Mouse (Mus musculus): ENCODE results near the gene Chst11. TPM values are rescaled to one million over a fixed set of nuclear protein-coding genes. Genes with fewer than 3 reads are reported as not detected.

Gene Chst11
- polyA plus RNA-seq, 1 experiment from 2014 or later = 4.0 TPM

- Histone ChIP-seq H3K36me3 (peaks cover 4% of the 10 kb centered on the region; the same call in 1 of the 2 replicates), H3K4me3 (no peak overlapping the region), H3K4me2 (replicated peaks) (no peak overlapping the region), H3K9ac (no peak overlapping the region), H3K4me1 (peaks cover 21% of the 10 kb centered on the region), H3K9me3 (no peaks in the 10 kb centered on the region), H3K27ac (no peak overlapping the region), H3K27me3 (peaks cover 7% of the 10 kb centered on the region)
- ATAC-seq (ENCODE audit: low FRiP score, low read depth) = no peak
- 68% methylated on average over 6 of the region's 6 CpGs for WGBS
These were observed 80.9 kb downstream of the Chst11 start for GRCm38 (mm10) chr10:83066159-83066558.

GRCm38 (mm10) chr10:83067305-83067704 is 82.0 kb downstream of the Chst11 start:
- Histone ChIP-seq H3K4me2 (replicated peaks) (no peak overlapping the region), H3K9me3 (no peaks in the 10 kb centered on the region), H3K27me3 (peaks cover 7% of the 10 kb centered on the region), H3K27ac (no peak overlapping the region), H3K4me3 (no peak overlapping the region), H3K36me3 (peaks cover 5% of the 10 kb centered on the region; the same call in 1 of the 2 replicates), H3K9ac (no peak overlapping the region), H3K4me1 (peaks cover 24% of the 10 kb centered on the region)
- no peak for ATAC-seq (ENCODE audit: low FRiP score, low read depth)
- 77% methylated on average over 4 of the region's 4 CpGs for WGBS

DNA sequence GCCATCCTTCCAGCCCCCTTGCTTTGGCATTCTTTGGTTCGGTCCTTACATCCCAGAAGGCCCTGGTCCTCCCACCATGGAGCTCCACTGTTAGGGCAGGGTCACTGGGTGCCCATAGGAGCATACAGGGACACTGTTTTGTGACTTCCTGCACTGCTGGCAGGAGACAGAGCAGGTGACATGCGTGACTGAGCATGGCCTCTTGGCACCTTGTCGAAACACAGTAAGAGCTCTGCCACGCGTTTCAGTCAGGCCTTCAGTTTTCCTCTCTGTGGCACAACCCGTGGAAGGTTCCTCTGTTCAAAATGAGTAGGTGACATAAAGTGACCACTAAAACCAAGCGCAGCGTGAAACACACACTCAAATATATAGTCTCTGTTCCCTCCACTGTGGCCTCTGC is 83.2 kb downstream of the Chst11 start:
- WGBS = 86% methylated on average over 8 of the region's 8 CpGs

DNA sequence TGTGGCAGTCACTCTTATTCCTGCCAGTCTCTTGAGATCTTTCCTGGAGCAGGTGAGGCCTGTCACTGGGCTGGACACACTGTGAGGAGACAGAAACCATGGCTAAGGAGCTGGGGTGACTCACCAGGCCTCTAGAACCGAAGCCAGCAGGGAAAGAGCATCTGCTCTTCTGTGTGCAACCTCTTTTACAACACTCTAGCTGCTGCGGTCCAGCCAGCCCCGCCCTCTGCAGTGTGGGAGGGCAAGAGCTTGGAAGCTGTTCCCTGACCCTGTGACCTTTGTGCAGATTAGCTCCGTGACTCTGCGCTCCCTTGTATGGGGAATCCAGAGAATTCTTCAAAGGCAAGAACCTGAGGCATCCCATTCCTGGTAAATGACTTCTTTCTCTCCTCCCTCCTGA is 84.5 kb downstream of the Chst11 start:
- ATAC-seq (ENCODE audit: low FRiP score, low read depth) = no peak
- Histone ChIP-seq H3K4me2 (replicated peaks) (no peak overlapping the region), H3K36me3 (peaks cover 5% of the 10 kb centered on the region; the same call in 1 of the 2 replicates), H3K27me3 (peaks cover 7% of the 10 kb centered on the region), H3K27ac (no peak overlapping the region), H3K9me3 (no peaks in the 10 kb centered on the region), H3K4me1 (peaks cover 21% of the 10 kb centered on the region), H3K9ac (no peak overlapping the region), H3K4me3 (no peak overlapping the region)
- WGBS = 14% methylated on average over 5 of the region's 5 CpGs

More for the DNA sequence above, 83.2 kb downstream of the Chst11 start:
- no peak overlapping the region for H3K9ac ChIP-seq
- no peak overlapping the region for H3K4me2 ChIP-seq (replicated peaks)
- no peak for ATAC-seq (ENCODE audit: low FRiP score, low read depth)
- H3K4me1 ChIP-seq = peaks cover 21% of the 10 kb centered on the region
- peaks cover 5% of the 10 kb centered on the region; the same call in 1 of the 2 replicates for H3K36me3 ChIP-seq
- H3K9me3 ChIP-seq = no peaks in the 10 kb centered on the region
- H3K27ac ChIP-seq = no peak overlapping the region
- no peak overlapping the region for H3K4me3 ChIP-seq
- H3K27me3 ChIP-seq = peaks cover 7% of the 10 kb centered on the region

DNA sequence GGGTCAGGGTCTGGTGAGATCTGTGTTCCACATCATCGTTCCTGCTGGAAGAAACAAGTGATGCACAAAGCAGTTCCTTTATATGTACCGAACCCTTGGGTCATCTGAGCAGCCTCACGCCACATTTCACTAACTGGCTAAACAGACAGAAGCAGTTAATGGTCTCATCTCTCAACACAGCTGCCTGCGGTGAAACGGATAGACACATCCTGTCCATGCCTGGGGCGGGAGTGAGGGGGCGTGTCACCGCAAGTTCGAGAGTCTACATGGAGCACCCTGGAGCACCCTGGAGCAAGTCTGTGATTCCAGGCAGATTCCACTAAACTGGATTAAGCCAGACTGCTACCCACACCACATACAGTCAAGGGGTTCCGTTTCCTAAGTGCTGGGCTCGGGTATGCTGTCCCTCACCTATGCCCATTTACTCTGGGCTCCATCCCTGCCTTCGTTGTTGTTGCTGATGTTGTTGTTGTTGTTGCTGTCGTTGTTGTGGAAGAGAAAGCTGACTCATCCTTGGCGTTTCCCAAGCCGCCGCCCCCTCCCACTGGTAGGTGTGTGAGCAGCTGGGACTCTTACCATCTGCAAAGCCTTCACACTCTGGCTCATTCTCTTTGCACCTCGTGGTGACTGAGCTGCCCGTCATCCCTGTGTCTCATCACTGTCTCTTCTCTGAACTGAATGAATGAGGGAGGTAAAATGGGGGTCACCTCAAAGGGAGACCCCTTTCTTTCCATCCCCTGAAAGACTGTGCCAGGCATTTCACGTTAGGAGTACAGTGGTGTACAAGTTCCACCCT is 86.7 kb downstream of the Chst11 start:
- H3K4me1 ChIP-seq = peaks cover 26% of the 10 kb centered on the region
- no peak overlapping the region for H3K27ac ChIP-seq
- no peak overlapping the region for H3K4me3 ChIP-seq
- no peaks in the 10 kb centered on the region for H3K9me3 ChIP-seq
- 67% methylated on average over 19 of the region's 19 CpGs for WGBS
- no peak overlapping the region for H3K4me2 ChIP-seq (replicated peaks)
- peaks cover 9% of the 10 kb centered on the region for H3K27me3 ChIP-seq
- H3K9ac ChIP-seq = no peak overlapping the region
- no peak for ATAC-seq (ENCODE audit: low FRiP score, low read depth)
- H3K36me3 ChIP-seq = peaks cover 5% of the 10 kb centered on the region; the same call in 1 of the 2 replicates

- ATAC-seq (ENCODE audit: low FRiP score, low read depth) = no peak
- H3K4me2 ChIP-seq (replicated peaks) = no peak overlapping the region
- H3K27ac ChIP-seq = no peak overlapping the region
- peaks cover 27% of the 10 kb centered on the region for H3K4me1 ChIP-seq
- H3K9ac ChIP-seq = no peak overlapping the region
- H3K9me3 ChIP-seq = no peaks in the 10 kb centered on the region
- no peak overlapping the region for H3K4me3 ChIP-seq
- WGBS = 69% methylated on average over 7 of the region's 7 CpGs
- peaks cover 5% of the 10 kb centered on the region; the same call in 1 of the 2 replicates for H3K36me3 ChIP-seq
- peaks cover 9% of the 10 kb centered on the region for H3K27me3 ChIP-seq
These were observed 87.8 kb downstream of the Chst11 start for GRCm38 (mm10) chr10:83073119-83073518.

GRCm38 (mm10) chr10:83076816-83077215 is 91.5 kb downstream of the Chst11 start:
- Histone ChIP-seq H3K9me3 (no peaks in the 10 kb centered on the region), H3K4me3 (no peak overlapping the region)
- WGBS = 74% methylated on average over 7 of the region's 7 CpGs

DNA sequence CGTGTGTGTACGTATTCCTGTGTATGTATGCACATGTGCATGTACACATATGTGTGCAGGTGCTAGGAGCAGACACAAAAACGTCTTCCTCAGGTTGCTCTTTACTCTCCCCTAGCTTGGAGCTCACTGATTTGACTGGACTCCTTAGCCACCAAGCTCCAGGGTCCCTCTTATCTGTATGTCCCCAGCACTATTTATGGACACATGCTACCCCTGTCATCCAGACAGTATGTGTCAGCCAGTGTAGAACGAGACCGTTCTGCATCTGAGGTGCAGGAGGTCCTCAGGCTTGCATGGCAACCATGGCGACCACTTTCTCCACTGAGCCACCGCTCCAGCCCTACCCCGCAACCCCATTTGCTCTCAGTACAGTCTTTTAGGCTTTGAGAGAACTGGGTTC is 93.4 kb downstream of the Chst11 start:
- Histone ChIP-seq H3K9ac (no peak overlapping the region), H3K27ac (no peak overlapping the region), H3K27me3 (peaks cover 12% of the 10 kb centered on the region; the same call in 1 of the 2 replicates), H3K4me2 (replicated peaks) (no peak overlapping the region), H3K4me1 (peaks cover 36% of the 10 kb centered on the region), H3K4me3 (no peak overlapping the region), H3K9me3 (no peaks in the 10 kb centered on the region), H3K36me3 (no peaks in the 10 kb centered on the region)
- 85% methylated on average over 8 of the region's 8 CpGs for WGBS
- ATAC-seq (ENCODE audit: low FRiP score, low read depth) = no peak

More at GRCm38 (mm10) chr10:83076816-83077215, 91.5 kb downstream of the Chst11 start:
- Histone ChIP-seq H3K9ac (no peak overlapping the region), H3K36me3 (no peaks in the 10 kb centered on the region), H3K27ac (no peak overlapping the region), H3K27me3 (peaks cover 4% of the 10 kb centered on the region; the same call in 1 of the 2 replicates), H3K4me1 (peaks cover 22% of the 10 kb centered on the region), H3K4me2 (replicated peaks) (no peak overlapping the region)
- ATAC-seq (ENCODE audit: low FRiP score, low read depth) = no peak

DNA sequence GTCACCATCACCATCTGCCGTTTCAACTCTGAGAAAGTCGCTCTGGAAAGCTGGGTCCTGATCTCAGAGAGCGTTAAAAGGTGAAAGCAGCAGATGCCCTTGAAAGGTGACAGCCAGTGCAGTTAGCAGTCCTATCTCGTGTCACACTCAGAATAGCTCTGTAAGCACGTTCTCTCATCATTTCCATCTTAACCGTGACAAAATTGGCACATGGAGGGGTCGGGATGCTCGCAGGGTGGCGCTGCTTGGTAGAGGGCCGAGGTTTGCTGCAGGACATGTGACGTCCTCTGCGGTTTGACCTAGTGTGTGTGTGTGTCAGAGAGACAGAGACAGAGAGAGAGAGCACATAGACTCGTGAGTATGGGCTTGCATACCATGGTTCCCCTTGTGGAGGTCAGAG is 94.5 kb downstream of the Chst11 start:
- H3K4me3 ChIP-seq = no peak overlapping the region
- peaks cover 12% of the 10 kb centered on the region; the same call in 1 of the 2 replicates for H3K27me3 ChIP-seq
- no peak overlapping the region for H3K4me2 ChIP-seq (replicated peaks)
- H3K4me1 ChIP-seq = peaks cover 43% of the 10 kb centered on the region
- WGBS = 74% methylated on average over 13 of the region's 13 CpGs
- no peak for ATAC-seq (ENCODE audit: low FRiP score, low read depth)
- H3K9ac ChIP-seq = no peak overlapping the region
- no peaks in the 10 kb centered on the region for H3K9me3 ChIP-seq
- no peak overlapping the region for H3K27ac ChIP-seq
- H3K36me3 ChIP-seq = no peaks in the 10 kb centered on the region

DNA sequence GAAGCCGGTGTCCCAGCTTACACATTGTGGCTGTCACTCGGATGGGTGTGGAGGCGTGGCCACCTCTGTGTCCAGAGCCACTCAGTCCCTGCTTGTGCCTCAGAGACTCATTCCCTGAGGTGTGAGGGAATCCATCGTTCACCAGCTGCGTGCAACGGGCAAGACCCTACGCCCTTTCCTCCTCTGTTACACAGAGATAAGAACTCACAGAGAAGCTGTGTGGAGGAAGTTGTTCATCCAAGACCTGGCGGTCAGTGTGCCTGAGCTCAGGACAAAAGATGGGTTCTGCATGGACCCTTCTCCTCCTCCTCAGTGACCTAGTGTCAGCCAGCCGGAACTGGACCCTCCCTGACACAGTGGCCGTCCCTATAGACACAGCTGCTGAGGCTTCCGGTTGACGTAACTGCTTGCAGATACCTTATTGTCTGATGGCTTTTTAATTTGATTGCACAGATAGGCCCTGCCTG is 95.0 kb downstream of the Chst11 start:
- H3K4me1 ChIP-seq = peaks cover 46% of the 10 kb centered on the region
- H3K36me3 ChIP-seq = no peaks in the 10 kb centered on the region
- H3K27me3 ChIP-seq = peaks cover 18% of the 10 kb centered on the region
- H3K4me3 ChIP-seq = no peak overlapping the region
- H3K4me2 ChIP-seq (replicated peaks) = no peak overlapping the region
- no peak for ATAC-seq (ENCODE audit: low FRiP score, low read depth)
- H3K9ac ChIP-seq = no peak overlapping the region
- no peaks in the 10 kb centered on the region for H3K9me3 ChIP-seq
- WGBS = 56% methylated on average over 12 of the region's 12 CpGs
- H3K27ac ChIP-seq = no peak overlapping the region

DNA sequence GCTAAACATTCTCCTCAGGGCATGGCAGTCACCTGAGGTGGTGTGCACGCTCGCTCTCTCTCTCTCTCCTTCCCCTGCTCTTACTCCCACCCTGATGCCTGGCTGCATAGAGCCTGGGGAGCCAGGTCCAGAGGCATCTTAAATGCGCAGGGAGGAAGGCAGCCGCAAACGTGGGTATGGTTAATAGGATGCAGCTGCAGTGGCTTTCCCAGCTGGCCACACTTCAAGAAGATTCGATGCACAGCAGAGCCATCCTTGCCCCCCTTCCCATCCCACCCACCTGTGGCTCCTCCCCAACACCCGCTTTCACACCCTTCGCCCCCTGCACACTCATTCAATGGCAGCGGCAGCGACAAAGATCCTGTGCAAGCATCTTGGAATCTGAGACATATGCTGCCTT is 95.6 kb downstream of the Chst11 start:
- WGBS = 16% methylated on average over 10 of the region's 10 CpGs
- Histone ChIP-seq H3K27me3 (peaks cover 20% of the 10 kb centered on the region), H3K4me2 (replicated peaks) (no peak overlapping the region; the same call in 1 of the 2 replicates), H3K9me3 (no peaks in the 10 kb centered on the region), H3K4me3 (no peak overlapping the region), H3K27ac (no peak overlapping the region), H3K4me1 (peaks cover 52% of the 10 kb centered on the region), H3K36me3 (no peaks in the 10 kb centered on the region), H3K9ac (no peak overlapping the region)
- 0 out of 2 replicates have a peak, but pooled peaks have one; percentile 37 for ATAC-seq (ENCODE audit: low FRiP score, low read depth)

- ATAC-seq (ENCODE audit: low FRiP score, low read depth) = peak; percentile 30; the same call in 1 of the 2 replicates
- Histone ChIP-seq H3K9ac (peak overlapping the region; percentile 19; the same call in 1 of the 2 replicates), H3K4me2 (replicated peaks) (no peak overlapping the region; the same call in 1 of the 2 replicates), H3K9me3 (no peaks in the 10 kb centered on the region), H3K27ac (no peak overlapping the region), H3K27me3 (peaks cover 32% of the 10 kb centered on the region), H3K36me3 (no peaks in the 10 kb centered on the region), H3K4me1 (peaks cover 70% of the 10 kb centered on the region), H3K4me3 (no peak overlapping the region)
- 27% methylated on average over 9 of the region's 9 CpGs for WGBS
These were observed 98.6 kb downstream of the Chst11 start for GRCm38 (mm10) chr10:83083946-83084345.

Measured in limb, embryonic 13.5 days (tissue).